ENCODE assay signal across 23 mouse cellular contexts in genomic region chr1:189968027-189968426, GRCm38 (mm10). TPM values are rescaled to one million over a fixed set of nuclear protein-coding genes. Genes with fewer than 3 reads are reported as not detected.
DNase-seq lines count a peak whose midpoint lies in the region; ATAC-seq lines count a peak whose summit lies in the region.
"Had no signal": no experiment of that assay in that cellular context is flagged by ENCODE, and none has a peak within 500 bp of the region (broad histone marks: within the 10 kb centered on the region; RNA-seq: fewer than 3 reads in every experiment).

No protein-coding gene starts in this region.

- 32% methylated on average over 4 of the region's 4 CpGs for whole genome bisulfite sequencing in heart, embryonic 12.5 days

- intact Hi-C loops in heart, postnatal 10 days (cut with DNase I) = no loop called here

- 0 out of 2 replicates have a peak, but pooled peaks cover 2% of the 10 kb centered on the region for H3K27me3 ChIP-seq in heart, embryonic 12.5 days (replicated peaks)
- H3K27me3 ChIP-seq: heart, embryonic 15.5 days; intestine, embryonic 15.5 days had no signal

- H3K36me3 ChIP-seq in heart, embryonic 12.5 days = no peaks in the 10 kb centered on the region
- H3K36me3 ChIP-seq: embryonic facial prominence, embryonic 10.5 days; G1E; heart, embryonic 10.5 days; heart, embryonic 15.5 days; hindbrain, embryonic 10.5 days; intestine, embryonic 15.5 days had no signal

- ATAC-seq in heart, embryonic 12.5 days (ENCODE audit: insufficient number of reproducible peaks, low FRiP score) = peak; percentile 45; the same call in 1 of the 2 replicates
- ATAC-seq: activated CD4-positive, CD25-positive, alpha-beta regulatory T cell, adult 4 months; forebrain, embryonic 13.5 days; forebrain, postnatal 0 days; intestine, embryonic 15.5 days had no signal

- no peak overlapping the region for H3K4me2 ChIP-seq in heart, embryonic 12.5 days
- H3K4me2 ChIP-seq: forebrain, embryonic 13.5 days; heart, embryonic 15.5 days; hindbrain, embryonic 14.5 days; intestine, embryonic 15.5 days had no signal

- no peaks in the 10 kb centered on the region for H3K9me3 ChIP-seq in heart, embryonic 12.5 days (replicated peaks)
- H3K9me3 ChIP-seq: embryonic facial prominence, embryonic 10.5 days; forebrain, embryonic 13.5 days; heart, embryonic 10.5 days; heart, embryonic 15.5 days; hindbrain, embryonic 10.5 days; intestine, embryonic 15.5 days had no signal

- no peak overlapping the region for H3K9ac ChIP-seq in heart, embryonic 12.5 days
- H3K9ac ChIP-seq: forebrain, embryonic 13.5 days; forebrain, postnatal 0 days; heart, embryonic 15.5 days; hindbrain, embryonic 14.5 days; intestine, embryonic 15.5 days had no signal

- H3K4me3 ChIP-seq in heart, embryonic 12.5 days = no peak overlapping the region
- H3K4me3 ChIP-seq: embryonic facial prominence, embryonic 10.5 days; forebrain, embryonic 13.5 days; heart, embryonic 10.5 days; heart, embryonic 15.5 days; hindbrain, embryonic 10.5 days; intestine, embryonic 15.5 days had no signal

- DNase-seq in adrenal gland, postnatal 10 days = peak; percentile 16
- DNase-seq in adrenal gland, postnatal 25 days = no peak
- DNase-seq in heart, postnatal 10 days = no peak
- peak; percentile 25 for DNase-seq in 3T3-L1 (ENCODE audit: low read depth, low spot score)
- peak; percentile 35 for DNase-seq in NIH3T3 (ENCODE audit: low read depth)
- DNase-seq in gastrocnemius, adult 18-20 months (ENCODE audit: low spot score) = no peak
- DNase-seq in ovary, postnatal 36 days (ENCODE audit: low spot score) = no peak
- DNase-seq: cerebellum, adult 2 months; cerebellum, postnatal 10 days; forebrain, postnatal 0 days; gastrocnemius, postnatal 10 days; heart, adult 18-20 months; kidney, adult 18-20 months had no signal

- peaks cover 10% of the 10 kb centered on the region; the same call in 1 of the 2 replicates for H3K4me1 ChIP-seq in heart, embryonic 12.5 days (replicated peaks)
- H3K4me1 ChIP-seq: intestine, embryonic 15.5 days had no signal

- no peak overlapping the region for H3K27ac ChIP-seq in heart, embryonic 12.5 days (ENCODE audit: poor library complexity, severe bottlenecking)
- H3K27ac ChIP-seq: embryonic facial prominence, embryonic 10.5 days; forebrain, embryonic 13.5 days; heart, embryonic 10.5 days; heart, embryonic 15.5 days; hindbrain, embryonic 10.5 days; hindbrain, embryonic 14.5 days; intestine, embryonic 15.5 days had no signal

RNA-seq across cellular contexts. Expression of gene Smyd2, which starts 45.9 kb away (rescaled TPM):
- 10 to 100 TPM; 71.2 to 81.6 TPM for total RNA-seq in adrenal gland, postnatal 10 days (2021)
- total RNA-seq in adrenal gland, postnatal 25 days (2021) = 74.5 and 80.8 TPM in 2 replicates
- polyA plus RNA-seq in heart, embryonic 12.5 days (2016; fragmentation: Nextera tagmentation; extraction: Ambion mirVana) = 172 and 177 TPM in 2 replicates
- 100 to 1,000 TPM; 166 to 180 TPM for total RNA-seq in heart, postnatal 10 days (2021)
- 100 to 1,000 TPM; 316 to 319 TPM for total RNA-seq in gastrocnemius, adult 18-20 months (2021)
- total RNA-seq: G1E had no signal
- polyA plus RNA-seq: G1E had no signal

Comparison
In these comparisons a context has a peak if more than half of its experiments do, and no peak if none do; other contexts are left out.
1. DNase-seq: peak in adrenal gland, postnatal 10 days (single experiment), 3T3-L1 (single experiment) and NIH3T3 (single experiment); none in adrenal gland, postnatal 25 days (single experiment), heart, postnatal 10 days (0 of 2), gastrocnemius, adult 18-20 months (single experiment) and ovary, postnatal 36 days (single experiment).